Mouse (Mus musculus) B cell, adult 2 months (primary cell): ENCODE measurements around the gene Apbb2.

Experiments used
- DNase-seq, 2 experiments: peaks; one replicate each; pipeline ENCODE4 v3.0.0; 2022

Gene Apbb2

DNA sequence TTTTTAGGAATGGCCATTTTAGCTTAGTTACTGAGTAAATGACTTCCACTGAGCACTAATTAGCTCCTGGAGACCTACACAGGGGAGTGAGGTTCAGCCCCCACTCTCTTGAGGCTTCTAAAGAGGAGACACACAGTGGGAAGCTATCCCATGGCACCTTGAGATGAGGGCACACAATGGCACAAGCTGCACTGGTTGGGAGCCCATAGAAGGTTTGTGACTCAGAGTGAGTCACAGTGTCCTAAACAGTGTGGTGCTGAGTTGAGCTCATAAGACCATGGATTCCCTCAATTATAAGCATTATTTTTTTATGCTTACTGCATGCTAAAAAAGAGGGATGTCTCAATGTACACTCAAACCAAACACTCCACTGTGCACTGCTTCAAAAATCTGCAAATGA is 247.5 kb downstream of the Apbb2 start:
- no peak for DNase-seq

DNA sequence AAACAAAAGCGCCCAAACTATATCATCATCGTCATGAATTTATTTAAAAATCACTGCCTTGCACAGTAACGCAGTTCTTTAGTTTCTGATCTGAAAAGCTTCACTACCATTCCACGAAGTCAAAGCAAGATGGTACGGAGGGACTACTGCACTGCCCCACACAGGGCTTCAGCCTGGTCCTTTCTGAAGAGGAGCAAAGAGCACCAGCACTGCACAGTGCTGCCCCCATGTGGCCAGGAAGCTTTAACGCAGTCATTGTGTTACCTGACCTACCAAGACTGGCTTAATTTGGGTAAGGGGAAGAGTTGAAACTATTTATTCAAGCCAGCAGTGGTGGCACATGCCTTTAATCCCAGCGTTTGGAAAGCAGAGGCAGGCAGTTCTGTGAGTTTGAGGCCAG is 249.6 kb downstream of the Apbb2 start:
- DNase-seq: peak; percentile 63 to 66

DNA sequence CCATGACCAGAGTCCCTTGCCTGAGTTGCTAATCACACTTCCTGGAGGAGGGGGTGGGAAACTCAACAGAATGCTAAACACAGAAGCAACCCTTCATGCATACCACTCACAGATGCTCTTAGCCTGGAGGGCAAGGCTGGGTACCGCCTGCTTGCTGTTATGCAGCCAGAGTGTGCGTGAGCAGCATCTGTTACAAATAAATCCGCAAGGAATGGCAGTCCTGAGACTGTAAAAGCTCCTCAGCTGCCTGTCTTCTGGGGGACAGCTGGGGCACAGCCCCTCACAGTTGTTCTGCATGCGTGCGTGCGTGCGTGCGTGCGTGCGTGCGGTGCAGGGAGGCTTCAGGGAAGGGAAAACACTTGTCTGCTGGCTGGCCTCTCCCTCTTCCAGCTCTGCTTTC is 250.9 kb downstream of the Apbb2 start:
- DNase-seq: no peak

DNA sequence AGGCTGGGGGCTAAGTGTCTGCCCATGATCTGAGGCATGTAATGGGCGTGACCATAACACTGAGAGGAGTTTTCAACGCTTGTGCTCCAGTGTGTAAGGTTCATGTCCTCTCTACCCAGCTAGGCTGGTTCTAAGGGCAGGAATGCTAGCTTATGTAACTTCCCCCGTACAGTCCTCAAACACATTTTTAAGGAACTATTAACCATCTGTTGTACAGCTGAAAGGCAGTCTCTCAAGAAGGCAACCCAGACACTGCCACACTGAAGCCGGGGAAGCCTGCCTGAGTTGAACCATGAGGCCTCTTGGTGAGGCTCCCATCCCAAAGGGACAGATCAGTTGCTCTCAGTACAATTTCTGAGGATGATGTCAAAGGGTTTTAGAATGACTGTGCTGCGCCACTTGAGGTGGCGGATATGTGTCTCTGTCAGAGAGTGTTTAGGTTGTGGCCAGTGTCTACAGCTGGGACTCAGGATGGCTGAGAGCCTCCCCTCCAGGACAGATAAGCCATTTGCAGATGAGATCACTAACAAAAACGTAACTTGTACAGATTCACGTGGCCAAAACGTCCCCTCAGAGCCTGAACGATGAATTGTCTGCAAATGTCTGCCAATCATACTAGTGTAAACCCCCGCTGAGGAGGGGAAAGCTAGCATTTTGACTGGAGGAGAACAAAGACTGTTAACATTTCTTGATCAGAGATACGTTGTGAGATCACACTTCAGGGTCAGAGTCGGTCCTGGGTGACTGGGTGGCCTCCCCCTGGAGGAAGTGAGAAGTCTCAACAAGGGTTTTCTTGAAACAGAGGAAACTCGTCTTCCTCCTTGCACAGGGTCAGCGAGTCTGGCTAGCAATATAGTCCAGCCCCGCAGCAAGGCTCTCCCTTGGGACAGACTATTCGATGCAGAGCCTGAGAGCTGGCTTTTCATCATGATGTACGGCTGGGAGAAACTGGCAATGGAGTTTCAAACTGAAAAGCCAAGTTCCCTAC is 255.0 kb downstream of the Apbb2 start:
- no peak for DNase-seq

DNA sequence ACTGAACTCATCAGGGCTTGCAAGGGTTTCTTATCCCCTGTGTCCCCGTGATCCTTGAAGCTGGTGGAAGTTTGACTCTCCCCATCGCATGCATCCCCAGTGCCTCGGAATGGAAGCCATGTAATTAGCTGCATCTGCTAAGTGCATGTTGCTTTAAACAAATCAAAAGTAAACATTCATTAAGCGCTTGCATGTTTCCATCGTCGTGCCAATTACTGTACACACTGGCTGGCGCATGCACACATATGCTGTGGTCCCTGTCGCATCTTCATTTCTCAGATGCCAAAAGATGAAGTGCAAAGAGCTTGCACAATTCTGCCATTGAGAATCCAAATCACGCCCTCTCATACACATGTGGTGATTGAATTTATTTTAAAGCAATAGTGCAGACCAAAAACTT is 257.8 kb downstream of the Apbb2 start:
- no peak for DNase-seq

DNA sequence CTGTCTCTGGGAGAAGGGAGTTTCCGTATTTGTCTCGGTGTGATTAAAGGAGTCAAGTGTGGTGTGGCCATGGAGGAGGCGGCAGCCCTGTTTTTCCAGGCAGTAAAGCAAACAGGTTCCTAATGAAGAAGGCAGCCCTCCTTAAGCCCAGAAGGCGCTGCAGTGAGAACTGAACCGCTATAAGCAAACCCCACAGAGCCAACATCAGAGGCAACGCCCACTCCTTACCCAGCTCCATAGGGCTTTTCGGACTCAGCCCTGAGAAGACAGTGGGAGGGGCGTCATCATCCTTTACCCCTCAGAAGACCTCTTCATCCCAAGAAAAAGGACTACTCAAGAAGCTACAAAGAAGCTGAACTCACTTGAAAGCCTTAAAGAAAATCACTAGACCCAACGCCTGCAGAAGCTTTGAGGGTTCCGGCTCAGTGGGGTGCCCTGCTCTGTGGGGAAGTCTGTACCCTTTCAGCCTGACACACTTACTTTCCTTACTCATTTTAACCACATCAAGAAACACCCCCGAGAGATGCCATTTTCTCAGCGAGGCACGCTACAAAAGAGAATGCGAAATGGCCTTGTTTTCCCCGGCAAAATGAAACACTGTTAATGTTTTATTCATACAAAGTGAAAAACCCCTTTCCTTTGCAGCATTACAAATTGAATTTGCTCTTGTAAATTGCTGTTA is 258.7 kb downstream of the Apbb2 start:
- no peak for DNase-seq

DNA sequence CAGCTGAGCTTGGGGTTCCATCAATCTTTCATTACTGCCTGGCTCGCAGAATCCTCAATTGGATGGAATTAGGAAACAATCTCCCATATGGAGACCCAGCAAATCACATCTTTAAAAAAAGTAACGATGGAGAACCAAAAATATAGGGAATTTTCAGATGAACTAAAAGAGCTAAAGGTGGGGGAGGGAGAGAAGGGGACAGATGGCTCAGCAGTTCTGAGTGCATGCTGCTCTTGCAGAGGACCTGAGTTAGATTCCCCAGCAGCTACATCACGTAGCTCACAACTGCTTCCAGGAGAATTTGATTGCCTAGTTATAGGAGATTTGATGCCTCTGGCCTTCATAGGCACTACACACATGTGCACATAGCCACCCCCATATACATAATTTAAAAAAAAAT is 263.4 kb downstream of the Apbb2 start:
- no peak for DNase-seq

DNA sequence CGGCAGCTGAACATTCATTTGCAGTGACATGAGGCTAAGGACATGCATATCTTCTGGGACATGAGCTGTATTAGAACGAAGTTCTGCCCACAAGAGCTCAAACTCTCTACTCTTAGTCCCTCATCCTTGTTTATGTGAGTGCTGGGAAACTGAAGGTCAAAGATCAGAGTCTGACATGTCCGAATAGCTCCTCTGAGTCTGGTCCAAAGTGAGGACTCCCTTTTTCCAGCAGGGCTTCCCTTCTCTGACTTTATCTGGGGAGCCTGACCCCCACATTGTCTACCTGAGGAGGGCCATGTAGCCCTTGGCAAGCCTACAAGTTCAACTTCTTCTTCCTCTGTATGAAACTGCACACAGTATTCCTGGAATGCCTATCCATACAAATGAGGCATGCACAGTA is 264.7 kb downstream of the Apbb2 start:
- no peak for DNase-seq

DNA sequence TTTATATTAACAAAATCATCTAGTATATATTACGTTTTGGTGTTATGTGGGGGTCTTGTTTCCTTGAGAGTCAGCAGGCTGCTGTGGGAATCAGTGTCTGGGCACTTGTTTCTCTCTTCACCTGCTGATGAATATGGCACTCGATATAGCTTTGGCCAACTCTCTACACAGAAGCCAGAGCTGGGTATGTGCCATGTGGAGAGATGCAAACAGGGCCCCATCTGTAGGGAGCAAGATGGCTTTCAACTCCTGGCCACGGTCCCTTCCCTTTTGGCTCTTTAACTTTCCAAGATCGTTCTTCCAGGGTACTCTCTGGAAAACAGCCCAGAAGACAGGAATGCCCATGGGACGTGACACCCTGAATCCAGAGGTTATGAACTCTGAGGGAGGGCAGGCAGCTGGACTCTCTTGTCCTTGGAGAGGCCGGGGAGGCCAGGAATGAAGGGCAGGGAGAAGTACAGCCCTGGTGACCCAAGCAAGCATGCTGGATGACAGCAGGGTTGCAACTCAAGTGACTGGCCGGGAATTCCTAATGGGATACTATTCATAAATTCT is 266.7 kb downstream of the Apbb2 start:
- DNase-seq: no peak

DNA sequence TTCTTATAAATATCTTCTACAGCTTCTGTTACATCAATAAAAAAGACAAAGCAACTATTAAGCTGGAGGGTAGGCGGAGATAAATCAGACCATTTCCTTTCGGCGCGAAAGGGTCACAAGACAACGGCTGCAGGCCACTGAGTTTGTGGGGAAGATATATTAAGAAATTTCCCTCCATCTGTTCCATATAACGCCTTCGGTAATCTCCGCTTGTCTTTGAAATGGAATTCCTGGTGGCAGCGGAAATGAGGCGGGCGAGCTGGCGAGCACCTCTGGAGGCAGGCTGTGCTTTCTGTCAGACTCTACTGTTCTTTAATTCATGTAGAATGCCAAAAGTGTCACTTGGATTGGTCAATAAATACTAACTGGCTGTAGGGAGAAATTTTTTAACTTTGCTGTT is 267.5 kb downstream of the Apbb2 start:
- no peak for DNase-seq

DNA sequence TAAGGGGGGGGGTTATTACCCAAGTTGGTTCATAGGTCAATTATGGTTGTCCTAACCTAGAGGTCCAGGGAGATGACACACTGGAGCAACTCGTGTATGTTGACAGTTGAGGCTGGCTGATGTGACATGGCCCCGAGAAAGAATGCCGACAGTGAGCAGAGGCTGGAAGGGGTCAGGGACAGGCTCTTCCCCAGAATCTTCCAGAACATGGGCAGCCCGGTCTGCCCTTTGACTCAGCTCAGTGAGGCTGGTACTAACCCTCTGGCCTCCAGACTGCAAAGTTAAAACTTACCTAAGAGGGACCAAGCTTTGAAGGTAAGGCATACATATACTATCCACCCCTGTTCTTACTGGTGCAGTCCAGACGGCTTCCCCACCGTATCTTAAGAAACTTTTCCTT is 268.0 kb downstream of the Apbb2 start:
- DNase-seq: no peak

DNA sequence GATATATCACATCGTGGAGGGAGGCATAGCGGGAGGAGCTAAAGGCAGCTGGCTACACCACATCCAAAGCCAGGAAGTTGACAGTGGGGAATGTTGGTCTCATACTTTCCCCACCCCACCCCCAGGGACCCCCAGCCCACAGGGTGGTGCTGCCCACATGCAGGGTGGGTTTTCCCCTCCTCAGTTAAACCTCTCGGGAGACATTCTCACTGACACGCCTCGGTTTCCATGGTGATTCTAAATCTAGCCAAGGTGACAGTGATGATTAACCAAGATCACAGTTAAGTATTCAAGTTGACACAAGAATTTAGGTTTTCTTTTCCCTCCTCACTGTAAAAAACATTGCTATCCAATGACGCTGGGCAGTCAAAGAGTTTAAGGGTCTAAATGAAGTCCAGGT is 270.2 kb downstream of the Apbb2 start:
- no peak for DNase-seq

DNA sequence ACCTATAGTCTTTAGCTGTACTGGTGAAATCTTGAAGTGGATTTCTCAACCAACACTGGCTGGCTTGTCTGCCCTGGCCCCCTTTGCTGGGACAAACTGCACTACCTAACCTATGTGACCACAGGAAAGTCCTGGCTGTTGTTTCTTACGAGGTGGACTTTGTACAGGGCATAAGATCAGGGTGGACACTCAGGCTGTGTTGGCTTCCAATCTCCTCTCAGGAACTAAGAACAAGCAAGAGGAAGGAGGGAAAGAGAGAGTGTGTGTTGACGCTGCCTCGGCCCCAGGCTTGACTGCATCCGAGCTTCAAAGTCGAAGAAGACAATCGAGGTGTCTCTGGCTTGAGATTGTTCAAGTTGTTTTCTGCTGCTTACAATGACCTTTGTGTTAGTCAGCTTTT is 271.8 kb downstream of the Apbb2 start:
- no peak for DNase-seq

DNA sequence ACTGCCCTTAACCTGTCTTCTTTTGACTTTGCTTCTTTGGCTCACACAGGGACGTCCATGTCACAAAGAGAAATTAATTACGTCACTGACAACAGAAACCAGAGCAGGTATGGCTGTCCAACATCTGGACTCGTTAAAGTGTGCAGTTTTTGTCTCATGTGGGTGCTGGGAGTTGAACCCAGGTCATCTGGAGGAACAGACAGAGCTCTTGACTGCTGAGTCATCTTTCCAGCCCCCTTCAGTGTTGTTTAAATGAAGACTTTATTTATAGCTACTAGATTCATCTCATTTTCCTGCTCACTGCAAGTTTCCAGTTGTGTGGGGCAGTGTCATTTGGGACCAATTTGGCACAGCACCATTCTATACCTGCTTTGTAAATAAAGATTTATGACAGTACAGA is 273.4 kb downstream of the Apbb2 start:
- DNase-seq: no peak

DNA sequence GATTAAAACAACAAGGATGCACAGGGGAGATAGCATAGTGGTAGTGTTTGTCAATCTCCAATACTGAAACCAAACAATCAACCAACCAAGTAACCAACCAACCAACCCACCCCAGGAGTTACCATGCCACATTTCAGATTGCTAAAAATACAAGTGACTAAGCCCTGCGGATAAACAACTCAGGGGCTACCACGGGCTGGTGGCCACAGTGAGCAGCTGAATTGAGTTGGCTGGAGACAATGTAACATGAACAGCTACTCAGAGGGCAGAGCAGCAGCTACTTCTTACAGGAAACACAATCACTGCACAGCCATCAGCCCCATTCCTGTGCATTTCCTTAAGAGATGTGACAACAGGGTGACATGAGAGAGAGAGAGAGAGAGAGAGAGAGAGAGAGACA is 274.4 kb downstream of the Apbb2 start:
- DNase-seq: no peak

DNA sequence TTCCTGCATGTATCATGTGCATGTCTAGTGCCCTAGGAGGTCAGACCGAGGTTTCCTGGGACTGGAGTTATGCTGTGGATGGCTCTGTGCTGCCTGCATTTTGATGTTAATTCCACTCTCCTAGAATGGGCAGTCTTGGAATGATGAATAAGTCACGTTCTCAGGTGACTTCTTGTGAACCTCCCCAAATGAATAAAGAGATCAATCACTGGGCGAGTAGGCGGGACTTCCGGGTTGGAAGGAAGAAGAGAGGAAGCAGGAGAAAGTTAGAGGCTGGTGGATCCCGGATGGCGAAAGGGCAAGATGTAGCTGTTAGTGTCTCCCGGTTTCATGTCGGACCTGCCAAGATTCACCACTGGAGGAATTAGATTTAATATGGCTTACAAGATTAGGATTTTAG is 276.3 kb downstream of the Apbb2 start:
- DNase-seq: no peak

DNA sequence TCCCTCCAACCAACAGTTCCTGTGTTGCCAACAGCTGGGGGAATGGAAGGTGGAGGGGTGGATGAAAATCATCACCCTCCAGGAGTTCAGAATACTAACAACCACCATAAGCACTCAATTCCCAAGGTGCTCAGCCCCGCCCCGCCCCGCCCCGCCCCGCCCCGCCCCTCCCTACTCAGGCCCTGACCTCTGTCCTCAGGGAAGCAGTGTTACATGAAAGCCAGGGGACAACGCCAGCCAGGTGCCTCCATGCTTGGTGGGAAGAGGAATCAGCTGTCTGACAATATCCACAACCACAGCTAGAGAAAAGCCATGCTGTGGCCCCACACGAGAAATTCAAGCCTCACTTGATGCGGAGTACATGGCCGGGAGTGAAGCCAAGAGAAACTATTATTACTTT is 276.7 kb downstream of the Apbb2 start:
- DNase-seq: no peak

DNA sequence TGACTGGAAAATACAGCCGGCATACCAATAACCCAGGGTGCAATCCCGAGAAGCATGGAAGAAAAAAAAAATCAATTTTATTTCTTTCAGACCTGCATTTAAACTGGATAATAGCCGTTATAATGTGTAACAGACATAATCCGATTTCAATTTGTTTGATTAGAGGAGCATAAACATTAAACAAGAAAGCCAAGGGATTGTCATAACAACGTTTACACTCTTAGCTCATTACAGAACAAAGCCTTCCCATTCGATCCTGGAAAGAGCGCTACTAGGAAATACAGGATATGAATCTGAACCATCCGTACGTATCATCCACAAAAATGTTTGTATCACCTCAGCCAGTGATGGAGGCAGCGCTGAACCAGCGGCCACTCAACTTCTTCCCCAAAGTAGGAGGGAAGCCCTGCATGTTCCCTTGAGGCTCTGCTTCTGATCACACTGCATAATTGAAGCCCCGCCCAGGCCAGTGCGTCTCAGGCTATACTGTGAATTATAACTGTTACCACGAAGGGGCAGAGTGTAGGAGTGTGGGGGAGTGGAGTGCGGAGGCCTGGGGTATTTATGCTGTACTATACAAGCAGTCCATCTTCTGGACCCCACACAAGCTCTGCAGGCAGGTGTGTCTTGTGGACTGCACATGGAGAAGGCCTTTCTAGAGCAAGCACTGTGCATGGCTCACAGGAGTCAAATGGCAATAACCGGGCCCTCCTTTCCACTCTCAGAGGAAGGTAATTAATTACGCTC is 278.1 kb downstream of the Apbb2 start:
- DNase-seq: no peak

DNA sequence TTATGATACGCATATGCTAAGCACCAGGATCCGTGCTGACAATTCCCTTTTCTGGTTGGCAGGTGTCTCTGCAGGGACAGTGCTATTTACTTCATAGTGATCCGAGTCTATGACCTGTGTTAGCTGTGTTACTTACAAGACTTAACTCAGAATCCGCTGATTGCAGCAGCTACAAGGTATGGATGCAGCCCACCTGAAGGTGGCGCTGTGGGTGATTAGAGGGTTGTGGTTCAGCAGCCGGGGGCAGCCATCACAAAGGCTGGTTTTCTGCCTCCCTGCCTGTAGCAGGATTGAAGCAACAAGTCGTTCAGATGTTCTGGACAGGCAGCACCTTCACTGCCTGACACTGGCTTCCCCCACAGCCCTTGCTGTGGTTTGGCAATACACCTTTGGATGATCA is 280.0 kb downstream of the Apbb2 start:
- DNase-seq: peak; percentile 49 to 50

DNA sequence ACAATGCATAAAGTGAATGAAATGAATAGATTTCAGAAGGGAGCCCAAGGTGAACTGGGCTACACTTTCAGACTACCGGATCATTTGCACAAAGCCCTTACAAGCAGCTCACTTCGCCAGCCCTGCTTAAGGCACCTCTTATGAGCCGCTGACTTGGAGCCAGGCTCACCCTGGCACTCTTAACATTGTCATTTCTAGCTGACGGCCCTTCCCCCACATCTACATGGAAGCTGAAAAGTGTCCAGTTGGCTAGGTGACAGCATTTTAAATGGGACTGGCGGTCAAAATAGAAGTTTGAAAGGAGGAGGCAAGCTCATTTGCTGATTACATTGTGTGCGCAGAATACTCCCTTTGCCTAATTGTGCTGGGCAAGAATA is 280.6 kb downstream of the Apbb2 start:
- DNase-seq: no peak

DNA sequence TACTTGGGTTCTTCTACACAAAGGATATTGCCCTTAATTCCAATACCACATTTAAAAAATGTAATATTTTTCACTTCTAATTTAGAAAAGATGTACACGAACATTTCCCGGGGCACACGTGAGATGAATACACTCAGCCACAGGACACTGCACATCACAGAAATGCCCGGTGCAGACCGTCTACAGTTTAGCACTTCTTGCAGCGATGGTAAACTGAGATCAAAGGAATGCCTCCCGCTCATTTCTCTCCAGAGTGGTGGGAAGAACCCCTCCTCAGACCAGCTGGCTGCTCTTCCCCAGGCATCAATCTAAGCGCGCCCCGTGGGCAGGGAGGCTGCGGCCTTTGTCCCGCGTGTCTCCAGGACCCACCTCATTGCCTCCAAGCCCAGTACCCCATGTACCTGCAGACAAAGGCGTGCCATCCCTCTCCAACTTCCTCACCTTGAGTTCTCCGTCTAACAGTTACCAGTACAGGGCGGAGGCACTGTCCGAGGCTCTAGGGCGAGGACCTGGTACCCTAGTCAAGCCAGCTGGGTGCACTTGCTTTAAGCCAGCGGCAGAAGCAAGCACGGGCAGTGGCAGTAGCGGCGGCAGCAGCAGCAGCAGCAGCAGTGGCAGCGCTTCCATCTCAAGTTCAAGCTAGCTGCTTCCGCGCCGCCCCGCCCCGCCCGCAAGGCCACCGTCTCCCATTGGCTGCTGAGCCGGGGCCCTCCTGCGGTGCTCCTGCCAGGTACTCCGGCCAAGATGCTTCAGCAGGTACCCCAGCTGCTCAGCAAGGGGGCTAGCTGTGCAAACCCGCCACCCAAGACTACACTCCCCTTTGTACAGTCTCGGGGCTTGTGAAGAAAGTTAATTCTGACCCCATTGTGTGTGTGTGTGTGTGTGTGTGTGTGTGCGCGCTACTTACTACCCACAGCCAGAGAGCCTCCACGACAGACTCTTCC is 281.3 kb downstream of the Apbb2 start:
- peak; percentile 22 to 32 for DNase-seq

DNA sequence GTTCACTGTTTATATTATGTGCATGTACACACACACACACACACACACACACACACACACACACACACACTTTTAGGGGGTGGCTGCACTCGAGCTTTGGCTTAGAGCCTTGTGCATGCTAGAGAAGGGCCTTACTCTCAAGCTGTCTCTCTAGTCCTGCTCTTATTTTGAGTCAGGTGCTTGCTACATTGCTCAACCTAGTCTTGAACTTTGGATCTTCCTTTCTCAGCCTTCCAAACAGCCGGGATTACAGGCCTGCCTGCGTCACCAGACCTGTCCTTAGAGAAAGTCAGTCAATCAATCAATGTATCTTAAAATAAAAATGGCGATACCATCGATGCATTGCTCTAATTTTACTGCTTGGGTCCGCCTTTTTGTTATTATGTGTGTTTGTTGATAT is 287.8 kb downstream of the Apbb2 start:
- DNase-seq: no peak
